Mouse (Mus musculus): ENCODE results near the gene Ccl17.

GRCm38 (mm10) chr8:94808372-94808771, 1.9 kb upstream of the Ccl17 start:
- TF ChIP-seq FLI1 (IDR thresholded peaks at IDR 0.05; ENCODE audit: low read length) (no peak), GATA1 (IDR thresholded peaks at IDR 0.05; ENCODE audit: borderline replicate concordance, low read length) (no peak)
